Mouse (Mus musculus) left cerebral cortex, postnatal 25 days (tissue): ENCODE measurements around the gene Gcnt2. TPM values are rescaled to one million over a fixed set of nuclear protein-coding genes. Genes with fewer than 3 reads are reported as not detected.
"Not testable (repeated sequence)": the region's sequence is repeated elsewhere in the genome, so short reads cannot be mapped to it uniquely, and the experiment has no call there.

Experiments
- DNase-seq, 2 experiments: peaks; one replicate each; pipeline ENCODE4 v3.0.0; 2022; ENCODE audit warnings: low spot score in 2 of 2, mixed read lengths in 1 of 2
- intact Hi-C: fragments of 180-260 bp; cut with DNase I; formaldehyde crosslinking; loops from one replicate; pipeline ENCODE4 v1.15.1; 2025
- total RNA-seq, 2 experiments: library from RNA; stranded (reverse); gene quantifications; 2 replicates each; pipeline ENCODE4 v1.2.3; 2021

Gcnt2 gene
- total RNA-seq, 2 experiments from 2014 or later, result 17.3 to 17.7 TPM

- no peak for DNase-seq
- intact Hi-C loops, result no loop called here
These were observed 64.3 kb downstream of the Gcnt2 start for GRCm38 (mm10) chr13:40923756-40924315.

GRCm38 (mm10) chr13:40928192-40928898, 68.8 kb downstream of the Gcnt2 start:
- peak in 1 of 2 experiments; percentile 75 for DNase-seq
- intact Hi-C loops, result no loop called here

- intact Hi-C loops, DNase-seq: not testable (repeated sequence)
These were observed 72.3 kb downstream of the Gcnt2 start for GRCm38 (mm10) chr13:40931871-40932270.

GRCm38 (mm10) chr13:40932573-40932972, 73.0 kb downstream of the Gcnt2 start:
- no peak for DNase-seq
- intact Hi-C loops, result no loop called here

GRCm38 (mm10) chr13:40934341-40934740, 74.8 kb downstream of the Gcnt2 start:
- intact Hi-C loops, result no loop called here
- no peak for DNase-seq

- no peak for DNase-seq
- intact Hi-C loops, result no loop called here
These were observed 78.0 kb downstream of the Gcnt2 start for GRCm38 (mm10) chr13:40937586-40937985.

- intact Hi-C loops, result no loop called here
- DNase-seq, result peak in 1 of 2 experiments; percentile 68
These were observed 79.2 kb downstream of the Gcnt2 start for GRCm38 (mm10) chr13:40938485-40939357.

- no peak for DNase-seq
- intact Hi-C loops, result no loop called here
These were observed 83.5 kb downstream of the Gcnt2 start for GRCm38 (mm10) chr13:40943066-40943465.

- intact Hi-C loops, result no loop called here
- DNase-seq, result no peak
These were observed 84.4 kb downstream of the Gcnt2 start for GRCm38 (mm10) chr13:40943936-40944335.

- intact Hi-C loops, result no loop called here
- DNase-seq, result no peak
These were observed 84.8 kb downstream of the Gcnt2 start for GRCm38 (mm10) chr13:40944346-40944745.

GRCm38 (mm10) chr13:40946513-40946912, 87.0 kb downstream of the Gcnt2 start:
- intact Hi-C loops, result no loop called here
- no peak for DNase-seq

GRCm38 (mm10) chr13:40947538-40948205, 88.1 kb downstream of the Gcnt2 start:
- intact Hi-C loops, result no loop called here
- no peak for DNase-seq

- intact Hi-C loops, result no loop called here
- DNase-seq, result no peak
These were observed 91.9 kb downstream of the Gcnt2 start for GRCm38 (mm10) chr13:40951386-40951976.

GRCm38 (mm10) chr13:40953231-40953630, 93.7 kb downstream of the Gcnt2 start:
- intact Hi-C loops, result no loop called here
- DNase-seq, result no peak

- intact Hi-C loops, result no loop called here
- no peak for DNase-seq
These were observed 96.2 kb downstream of the Gcnt2 start for GRCm38 (mm10) chr13:40955773-40956172.

- intact Hi-C loops, result no loop called here
- DNase-seq, result no peak
These were observed 108.1 kb downstream of the Gcnt2 start for GRCm38 (mm10) chr13:40967609-40968008.

GRCm38 (mm10) chr13:40968564-40968963, 109.0 kb downstream of the Gcnt2 start:
- intact Hi-C loops, result no loop called here
- no peak for DNase-seq

- no peak for DNase-seq
- intact Hi-C loops, result loop anchor here (10.0 kb wide), 1 partner anchor 185 kb away; no protein-coding TSS in a partner anchor
These were observed 110.3 kb downstream of the Gcnt2 start for GRCm38 (mm10) chr13:40969761-40970390.

GRCm38 (mm10) chr13:40971261-40971660, 111.7 kb downstream of the Gcnt2 start:
- no peak for DNase-seq
- intact Hi-C loops, result loop anchor here (10.0 kb wide), 1 partner anchor 186 kb away; no protein-coding TSS in a partner anchor
